Mouse (Mus musculus): ENCODE measurements around the gene Tmem262. TPM values are rescaled to one million over a fixed set of nuclear protein-coding genes. Genes with fewer than 3 reads are reported as not detected.

Tmem262 gene
- polyA plus RNA-seq (2015; fragmentation: Nextera tagmentation; extraction: Ambion mirVana), result not detected in 2 replicates

DNA sequence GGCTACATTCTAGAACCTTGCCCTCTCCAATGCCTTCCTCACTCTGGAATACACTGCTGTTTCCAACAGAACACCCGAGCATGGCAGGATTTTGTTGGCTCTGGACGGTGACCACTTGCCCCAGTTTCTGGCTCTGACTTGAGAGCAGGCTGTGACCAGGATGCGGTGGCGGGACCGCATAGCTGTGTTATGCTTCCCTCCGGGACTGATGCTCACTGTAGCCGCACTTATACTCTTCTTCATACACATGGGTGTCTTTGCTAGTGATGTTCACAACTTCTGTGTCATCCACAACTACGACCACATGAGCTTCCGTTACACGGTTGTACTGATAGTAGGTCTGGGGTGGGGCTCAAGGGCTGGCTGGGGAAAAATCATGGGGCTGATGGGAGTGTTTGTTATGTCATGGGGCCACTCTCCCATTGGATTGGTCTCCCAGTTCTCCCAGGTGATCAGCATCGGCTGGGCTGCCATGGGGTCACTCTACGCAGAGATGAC lies at the start of gene Tmem262:
Gene Tmem262 (plus strand): TSS at position 51 of the 498 bp plus-strand sequence.

DNA sequence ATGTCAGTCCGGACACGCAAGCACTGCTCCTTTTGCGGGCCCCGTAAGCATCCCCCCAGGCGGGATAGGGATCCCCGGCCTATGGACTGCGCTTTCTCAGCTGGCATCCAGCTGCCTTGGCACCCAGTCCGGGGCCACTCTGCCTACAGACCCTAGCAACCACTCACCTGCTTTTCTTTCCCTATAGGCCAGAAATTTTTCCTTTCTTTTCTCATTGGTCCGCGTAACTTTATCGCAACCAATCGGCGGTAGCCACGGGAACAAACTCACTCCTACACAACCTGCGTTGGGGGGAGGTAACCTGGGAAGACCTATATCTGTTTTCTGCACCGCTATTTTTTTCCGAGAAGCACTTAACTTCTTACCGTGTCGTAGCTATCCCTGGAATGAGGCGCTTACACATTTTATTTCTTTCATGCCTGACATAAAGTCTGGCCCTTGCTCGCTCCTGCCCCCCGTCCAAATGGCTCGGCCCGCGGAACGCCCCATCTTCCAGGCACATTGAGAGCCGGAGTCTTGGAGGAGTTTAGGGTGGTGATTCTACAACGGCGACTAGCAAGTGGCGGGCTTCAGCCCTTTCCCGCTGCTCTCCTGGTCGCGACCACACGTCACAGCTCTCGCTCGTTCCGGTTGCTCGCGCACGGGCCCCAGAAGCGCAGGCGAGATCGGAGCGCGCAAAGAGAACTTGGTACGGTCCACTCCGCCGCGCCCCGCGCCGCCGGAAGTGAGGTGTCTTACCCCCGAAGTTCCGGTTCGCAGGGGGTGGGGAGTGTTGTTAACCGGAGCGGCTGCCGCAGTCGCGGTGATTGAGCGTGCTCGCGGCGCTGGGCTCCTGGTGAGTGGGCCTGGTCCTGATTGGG lies 33.3 kb upstream of the Tmem262 start, which contains the start of gene Syvn1:
Gene Syvn1 (plus strand): TSS at position 283 of the 860 bp plus-strand sequence.

DNA sequence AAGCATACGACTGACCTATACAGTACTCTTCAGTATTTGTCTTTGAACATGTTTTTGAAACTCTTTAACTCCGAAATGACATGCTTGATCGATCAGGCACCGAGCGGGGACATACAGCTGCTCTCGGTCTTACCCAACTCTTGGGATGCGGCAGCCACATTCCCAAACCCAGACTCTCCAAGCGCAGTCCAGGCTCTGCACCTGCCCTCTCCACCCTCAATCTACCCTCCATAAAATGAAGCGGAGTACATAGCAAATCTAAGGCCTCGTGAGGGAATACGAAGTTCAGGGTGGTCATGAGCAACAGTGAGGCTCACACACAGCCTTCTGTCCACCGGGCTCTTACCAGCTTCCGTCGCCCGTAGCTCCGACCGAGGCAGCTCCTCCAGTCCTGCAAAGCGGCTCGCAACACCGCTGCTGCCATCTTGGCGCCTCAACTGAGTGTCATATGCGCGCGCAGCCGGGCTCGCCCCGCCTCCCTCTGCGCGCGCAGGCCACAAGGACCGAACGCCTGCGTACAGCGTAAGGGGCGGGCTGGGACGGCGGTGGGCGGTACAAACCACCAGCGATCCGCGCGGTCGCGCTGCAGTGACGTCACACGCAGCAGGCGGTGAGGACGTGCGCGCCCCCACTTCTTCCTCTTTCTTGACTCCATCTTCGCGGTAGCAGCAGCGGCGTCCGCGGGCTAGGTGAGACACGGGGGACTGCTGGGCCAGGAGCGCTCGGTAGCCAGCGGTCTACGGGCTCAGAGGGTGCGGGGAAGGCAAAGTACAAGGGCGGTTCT lies 22.3 kb upstream of the Tmem262 start, which contains the start of the genes Mrpl49 and Fau:
Gene Mrpl49 (minus strand): TSS at position 473 of the 784 bp plus-strand sequence.
Gene Fau (plus strand): TSS at position 532 of the 784 bp plus-strand sequence.

DNA sequence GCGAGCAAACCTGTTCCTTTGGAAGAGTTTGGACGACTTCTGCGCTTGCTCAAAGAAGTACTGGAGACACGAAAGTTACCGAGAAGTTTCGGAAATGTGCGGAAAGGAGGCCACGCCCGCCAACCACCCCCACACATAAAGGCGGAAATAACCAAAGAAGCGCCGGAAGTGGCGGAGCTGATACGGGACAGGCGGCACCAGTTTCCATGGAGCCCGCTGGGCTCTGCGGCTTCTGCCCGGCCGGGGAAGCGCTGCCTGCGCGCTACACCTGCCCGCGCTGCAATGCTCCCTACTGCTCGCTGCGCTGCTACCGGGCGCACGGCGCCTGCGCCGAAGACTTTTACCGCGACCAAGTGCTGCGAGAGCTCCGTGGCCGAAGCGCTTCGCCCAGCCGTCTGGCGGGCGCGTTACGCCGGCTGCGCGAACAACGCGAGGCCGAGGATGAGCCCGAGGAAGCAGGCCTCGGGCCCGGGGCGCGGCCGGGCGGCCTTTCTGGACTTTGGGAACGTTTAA lies 18.8 kb upstream of the Tmem262 start, which contains the start of gene Znhit2:
Gene Znhit2 (plus strand): TSS at position 172 of the 513 bp plus-strand sequence.

DNA sequence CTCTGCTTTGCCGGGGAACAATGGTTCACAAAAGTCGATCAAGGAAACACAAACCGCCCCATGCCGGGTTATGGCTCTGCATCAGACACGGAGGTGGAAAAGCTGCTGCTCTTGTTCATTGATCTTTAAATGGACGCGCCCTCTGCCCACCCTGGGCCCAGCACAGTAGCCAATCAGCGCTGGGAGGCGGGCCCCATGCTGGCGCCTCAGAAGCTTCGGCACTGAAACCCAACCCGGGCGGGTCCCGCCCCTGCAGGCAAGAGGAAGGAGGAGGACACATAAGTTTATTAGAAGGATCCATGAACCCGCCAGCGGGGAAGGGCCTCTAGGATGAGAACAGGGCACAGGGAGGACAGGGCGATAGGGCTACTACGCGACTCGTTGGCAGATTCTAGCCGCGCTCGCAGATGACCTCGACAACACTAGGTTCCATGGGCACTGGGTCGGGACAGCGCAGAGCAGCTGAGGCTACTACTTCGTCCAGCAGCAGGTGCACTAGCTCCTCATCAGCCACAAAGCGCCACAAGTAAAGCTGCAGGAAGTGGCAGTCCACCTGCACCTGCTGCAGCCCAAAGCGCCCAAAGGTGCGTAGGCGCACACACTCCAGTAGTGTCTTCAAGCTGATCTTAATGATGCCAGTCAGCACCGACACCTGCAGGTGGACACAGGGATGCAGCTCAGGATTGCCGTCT lies 12.0 kb upstream of the Tmem262 start, which contains the start of gene Tm7sf2:
Gene Tm7sf2 (minus strand): TSS at position 650 of the 692 bp plus-strand sequence.

DNA sequence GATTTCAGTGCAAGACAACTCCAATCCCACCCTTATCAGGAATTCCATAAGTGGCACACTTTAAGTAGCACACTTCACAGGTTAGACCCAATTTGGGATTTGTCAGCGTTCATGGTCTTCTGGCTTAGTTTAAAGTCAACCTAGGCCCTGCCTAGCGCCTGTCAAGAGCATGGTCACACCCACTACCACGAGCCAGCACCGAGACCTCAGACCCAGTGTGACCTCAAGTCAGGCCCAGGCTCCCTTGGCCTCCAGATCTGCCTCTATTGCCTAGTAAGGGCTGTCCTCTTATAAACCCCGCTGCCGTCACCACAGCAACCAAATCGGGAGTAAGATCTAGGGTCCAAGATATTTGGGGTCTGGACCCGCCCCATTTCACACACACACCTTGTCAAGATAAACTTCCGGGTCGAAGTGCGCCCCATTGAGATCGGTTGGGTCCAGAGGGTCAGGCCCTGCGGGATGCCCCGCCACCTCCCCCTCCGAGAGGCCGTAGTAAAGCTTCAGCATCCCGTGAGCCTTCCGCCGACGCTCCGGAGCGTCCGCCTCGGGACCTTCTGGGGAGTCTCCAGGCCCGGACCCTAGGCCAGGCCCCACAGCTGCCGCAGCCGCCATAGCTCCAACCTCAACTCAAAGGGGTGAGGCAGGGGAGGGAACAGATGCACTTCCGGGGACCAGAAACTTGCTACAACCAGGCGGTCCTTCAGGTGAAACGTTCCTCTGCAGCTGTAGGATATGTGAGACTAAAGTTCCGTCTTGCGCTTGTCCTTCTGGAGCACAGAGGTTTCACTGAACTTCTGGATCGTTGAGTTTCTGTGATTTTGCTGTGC lies 3.1 kb upstream of the Tmem262 start, which contains the start of gene Vps51:
Gene Vps51 (minus strand): TSS at position 668 of the 830 bp plus-strand sequence.

DNA sequence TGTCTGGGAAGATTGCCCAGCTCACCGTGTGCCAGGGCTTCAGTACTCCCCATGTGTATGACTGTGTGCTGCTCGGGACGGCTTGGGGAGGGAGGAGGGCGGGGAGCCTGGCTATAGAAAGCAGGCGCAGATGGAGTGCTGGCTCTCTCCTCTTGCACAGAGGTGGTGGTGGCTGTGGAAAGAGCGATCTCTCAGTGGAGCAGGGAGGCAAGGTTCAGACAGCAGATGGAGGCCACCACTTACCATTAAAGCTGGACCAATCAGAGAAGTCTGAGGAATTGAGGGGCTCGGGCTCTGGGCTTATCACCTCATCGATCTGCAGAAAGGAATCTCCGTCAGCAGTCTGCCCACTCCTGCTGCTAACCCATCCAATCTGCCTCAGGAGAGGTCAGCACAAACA lies 2.3 kb downstream of the Tmem262 start, which contains the start of gene Gm28374:
Gene Gm28374 (minus strand): TSS at position 101 of the 400 bp plus-strand sequence.

DNA sequence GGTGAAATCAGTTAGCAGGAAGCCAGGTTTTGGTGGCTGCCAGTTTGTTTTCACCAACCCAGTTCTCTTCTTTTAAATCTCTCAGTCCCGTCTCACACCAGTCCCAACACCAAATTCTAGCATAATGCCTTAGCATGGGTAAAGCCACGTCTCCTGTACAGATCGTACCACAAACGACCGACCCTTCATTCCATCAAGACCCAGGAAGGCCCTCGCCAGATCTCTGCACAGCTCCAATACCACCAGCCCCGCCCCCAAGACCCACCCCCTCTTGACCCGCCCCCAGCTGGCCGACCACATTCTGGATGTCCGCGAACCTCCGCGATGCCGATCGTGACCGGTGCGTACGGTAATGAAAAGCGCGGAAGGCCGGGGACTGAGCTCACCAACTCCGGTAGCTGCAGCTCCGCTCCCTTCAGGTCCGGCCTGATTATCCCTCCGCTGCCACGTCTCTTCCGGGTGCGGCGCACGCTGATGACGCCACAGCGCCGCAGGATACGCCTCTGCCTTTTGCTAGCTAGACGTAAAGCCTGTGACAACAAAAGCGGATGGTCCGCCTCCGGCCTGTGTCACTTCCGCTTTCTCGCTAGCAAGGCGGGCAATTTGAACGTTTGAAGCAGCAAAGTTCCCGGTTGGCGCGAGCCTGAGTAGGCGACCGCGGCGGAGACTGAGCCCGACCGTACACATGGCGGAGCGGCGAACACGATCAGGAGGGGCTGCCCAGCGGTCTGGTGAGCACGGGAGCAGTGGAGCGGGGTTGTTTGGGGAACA lies 4.8 kb downstream of the Tmem262 start, which contains the start of the genes Zfpl1 and Cdca5:
Gene Zfpl1 (minus strand): TSS at position 479 of the 771 bp plus-strand sequence.
Gene Cdca5 (plus strand): TSS at position 506 of the 771 bp plus-strand sequence.

DNA sequence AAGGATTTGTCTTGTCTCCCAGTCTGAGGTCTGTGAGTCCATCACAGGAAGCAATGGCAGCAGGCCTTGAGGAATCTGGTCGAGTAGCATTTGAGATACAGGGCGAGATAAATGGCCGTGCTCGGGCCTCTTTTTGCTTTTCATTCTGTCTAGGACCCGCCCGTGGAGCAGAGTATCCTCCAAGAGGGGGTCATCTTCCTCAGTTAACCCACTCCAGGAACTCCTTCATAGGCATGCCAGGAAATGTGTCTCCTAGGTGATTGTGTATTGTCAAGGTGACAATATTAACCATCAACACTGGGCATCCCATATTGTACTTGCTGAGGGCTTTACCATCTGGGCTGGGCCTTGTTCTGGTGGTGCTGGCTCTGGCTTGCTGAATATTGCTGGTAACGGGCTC lies 14.3 kb downstream of the Tmem262 start, which contains the start of gene AC131692.1:
Gene AC131692.1 (plus strand): TSS at position 301 of the 400 bp plus-strand sequence.

DNA sequence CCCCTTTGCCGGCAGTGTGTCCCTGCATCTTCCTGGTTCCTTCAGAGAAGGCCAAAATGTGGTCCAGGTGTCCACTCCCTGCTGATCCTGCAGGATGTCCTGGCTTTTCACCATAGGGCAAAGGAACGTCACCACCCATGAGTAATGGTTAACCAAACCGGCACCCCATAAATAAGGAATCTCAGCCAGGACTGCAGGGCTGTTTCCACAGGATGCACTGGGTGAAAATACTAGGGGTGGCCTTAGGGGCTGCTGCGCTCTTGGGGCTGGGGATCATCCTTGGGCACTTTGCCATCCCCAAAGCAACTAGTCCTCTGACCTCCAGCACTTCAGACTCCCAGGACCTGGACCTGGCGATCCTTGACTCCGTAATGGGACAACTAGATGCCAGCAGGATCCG lies 25.8 kb downstream of the Tmem262 start, which contains the start of gene Naaladl1:
Gene Naaladl1 (plus strand): TSS at position 197 of the 400 bp plus-strand sequence.

DNA sequence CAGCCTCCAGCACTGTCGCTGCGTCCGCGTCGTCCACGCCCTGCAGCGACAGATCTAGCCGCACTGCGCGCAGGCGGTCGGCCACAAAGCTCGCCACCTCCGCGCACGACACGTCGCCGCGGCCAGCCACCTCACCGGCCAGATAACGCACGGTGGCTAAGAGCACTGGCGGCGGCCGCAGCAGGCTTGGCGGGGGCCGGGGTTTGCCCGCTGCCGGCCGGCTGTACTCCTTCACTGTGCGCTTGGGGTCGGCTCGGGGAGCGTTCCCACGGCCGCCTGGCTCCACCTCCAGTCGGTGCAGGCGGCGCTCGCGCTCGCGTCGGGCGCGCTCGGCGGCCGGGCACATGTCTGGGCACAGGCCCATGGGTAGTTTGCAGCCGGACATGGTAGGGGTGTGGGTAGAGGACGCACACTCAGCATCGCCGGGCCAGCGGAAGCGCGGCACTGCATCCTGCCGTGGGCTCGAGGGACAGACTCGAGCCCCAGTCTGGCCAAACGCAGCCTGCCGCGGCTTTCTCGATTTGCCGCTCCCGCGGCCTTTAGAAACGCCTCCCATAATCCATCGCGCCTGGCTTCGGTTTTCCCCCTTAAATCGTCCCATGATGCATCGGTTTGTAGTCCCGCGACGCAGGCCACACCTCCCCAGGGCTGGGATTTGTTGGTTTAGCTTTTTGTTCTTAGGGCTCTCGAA lies 38.3 kb downstream of the Tmem262 start, which contains the start of gene Sac3d1:
Gene Sac3d1 (minus strand): TSS at position 665 of the 691 bp plus-strand sequence.

DNA sequence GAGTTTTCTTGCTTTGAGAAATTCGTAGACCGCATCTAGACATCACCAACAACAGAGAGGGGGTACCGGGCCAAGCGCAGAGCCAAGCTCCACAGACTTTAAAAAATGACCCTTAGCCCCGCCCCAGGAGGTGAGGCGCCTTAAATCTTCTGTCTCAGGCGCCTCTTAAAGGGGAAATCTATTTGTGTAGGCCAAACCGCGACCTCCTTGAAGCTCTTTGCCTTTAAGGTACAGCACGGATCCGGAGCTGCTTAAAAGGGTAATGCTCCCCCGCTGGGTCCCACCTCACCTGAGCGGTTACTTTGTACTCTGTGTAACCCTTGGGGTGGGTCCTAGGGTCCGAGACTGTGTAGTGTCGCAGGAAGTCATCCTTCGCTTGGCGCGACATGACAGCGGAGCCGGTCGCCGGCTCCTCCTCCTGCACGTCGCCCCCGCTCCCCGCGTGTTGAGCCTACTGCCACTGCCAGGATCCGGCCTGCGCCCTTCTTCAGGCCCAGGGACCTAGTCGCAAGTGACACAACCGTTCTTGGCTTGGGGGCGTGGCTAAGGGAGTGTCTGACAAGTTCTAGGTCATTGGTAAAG lies 48.0 kb downstream of the Tmem262 start, which contains the start of gene Snx15:
Gene Snx15 (minus strand): TSS at position 545 of the 582 bp plus-strand sequence.

Small RNA genes within 50 kb of the gene (microRNA-seq; reads per million reads assigned to microRNA genes)
- 2.3 reads per million for gene Mir6988

Other genes with a start within 250 kb of the Tmem262 start
- 12.2 and 12.5 TPM in 2 replicates for gene Frmd8, start 204.8 kb upstream of the Tmem262 start, polyA plus RNA-seq (2015; fragmentation: Nextera tagmentation; extraction: Ambion mirVana)
- 2.9 TPM in 2 replicates for gene Slc25a45, start 202.2 kb upstream of the Tmem262 start, polyA plus RNA-seq (2015; fragmentation: Nextera tagmentation; extraction: Ambion mirVana)
- 6.3 and 8.0 TPM in 2 replicates for gene Tigd3, start 185.9 kb upstream of the Tmem262 start, polyA plus RNA-seq (2015; fragmentation: Nextera tagmentation; extraction: Ambion mirVana)
- 49.1 and 55.8 TPM in 2 replicates for gene Dpf2, start 167.0 kb upstream of the Tmem262 start, polyA plus RNA-seq (2015; fragmentation: Nextera tagmentation; extraction: Ambion mirVana)
- 18.7 and 21.8 TPM in 2 replicates for gene Cdc42ep2, start 155.2 kb upstream of the Tmem262 start, polyA plus RNA-seq (2015; fragmentation: Nextera tagmentation; extraction: Ambion mirVana)
- 15.5 and 17.6 TPM in 2 replicates for gene Pola2, start 115.8 kb upstream of the Tmem262 start, polyA plus RNA-seq (2015; fragmentation: Nextera tagmentation; extraction: Ambion mirVana)
- gene Slc22a20, start 93.9 kb upstream of the Tmem262 start, polyA plus RNA-seq (2015; fragmentation: Nextera tagmentation; extraction: Ambion mirVana), result not detected in 2 replicates
- 5.2 and 5.8 TPM in 2 replicates for gene Capn1, start 64.1 kb upstream of the Tmem262 start, polyA plus RNA-seq (2015; fragmentation: Nextera tagmentation; extraction: Ambion mirVana)
- 28.0 and 31.6 TPM in 2 replicates for gene Syvn1, start 33.5 kb upstream of the Tmem262 start, polyA plus RNA-seq (2015; fragmentation: Nextera tagmentation; extraction: Ambion mirVana)
- 51.3 and 60.2 TPM in 2 replicates for gene Mrpl49, start 22.2 kb upstream of the Tmem262 start, polyA plus RNA-seq (2015; fragmentation: Nextera tagmentation; extraction: Ambion mirVana)
- 603 and 680 TPM in 2 replicates for gene Fau, start 22.2 kb upstream of the Tmem262 start, polyA plus RNA-seq (2015; fragmentation: Nextera tagmentation; extraction: Ambion mirVana)
- 44.4 and 45.4 TPM in 2 replicates for gene Znhit2, start 18.8 kb upstream of the Tmem262 start, polyA plus RNA-seq (2015; fragmentation: Nextera tagmentation; extraction: Ambion mirVana)
- 53.5 and 57.5 TPM in 2 replicates for gene Tm7sf2, start 11.7 kb upstream of the Tmem262 start, polyA plus RNA-seq (2015; fragmentation: Nextera tagmentation; extraction: Ambion mirVana)
- gene Vps51, start 2.8 kb upstream of the Tmem262 start, polyA plus RNA-seq (2015; fragmentation: Nextera tagmentation; extraction: Ambion mirVana), result 76.7 and 77.3 TPM in 2 replicates
- 0.75 TPM in 1 of 2 replicates, not detected in the other for gene Gm28374, start 2.2 kb downstream of the Tmem262 start, polyA plus RNA-seq (2015; fragmentation: Nextera tagmentation; extraction: Ambion mirVana)
- 75.3 and 75.4 TPM in 2 replicates for gene Zfpl1, start 4.9 kb downstream of the Tmem262 start, polyA plus RNA-seq (2015; fragmentation: Nextera tagmentation; extraction: Ambion mirVana)
- 2.8 and 3.1 TPM in 2 replicates for gene Cdca5, start 5.0 kb downstream of the Tmem262 start, polyA plus RNA-seq (2015; fragmentation: Nextera tagmentation; extraction: Ambion mirVana)
- not detected in 2 replicates for gene AC131692.1, start 14.4 kb downstream of the Tmem262 start, polyA plus RNA-seq (2015; fragmentation: Nextera tagmentation; extraction: Ambion mirVana)
- gene Naaladl1, start 25.7 kb downstream of the Tmem262 start, polyA plus RNA-seq (2015; fragmentation: Nextera tagmentation; extraction: Ambion mirVana), result 0.27 TPM in 2 replicates
- gene Sac3d1, start 38.6 kb downstream of the Tmem262 start, polyA plus RNA-seq (2015; fragmentation: Nextera tagmentation; extraction: Ambion mirVana), result 53.9 and 58.0 TPM in 2 replicates
- gene Snx15, start 48.3 kb downstream of the Tmem262 start, polyA plus RNA-seq (2015; fragmentation: Nextera tagmentation; extraction: Ambion mirVana), result 51.8 and 61.0 TPM in 2 replicates
- 0.18 TPM in 1 of 2 replicates, not detected in the other for gene Batf2, start 61.0 kb downstream of the Tmem262 start, polyA plus RNA-seq (2015; fragmentation: Nextera tagmentation; extraction: Ambion mirVana)
- gene Arl2, start 61.5 kb downstream of the Tmem262 start, polyA plus RNA-seq (2015; fragmentation: Nextera tagmentation; extraction: Ambion mirVana), result 163 TPM in 2 replicates
- gene Majin, start 104.4 kb downstream of the Tmem262 start, polyA plus RNA-seq (2015; fragmentation: Nextera tagmentation; extraction: Ambion mirVana), result not detected in 2 replicates
- gene Gpha2, start 146.3 kb downstream of the Tmem262 start, polyA plus RNA-seq (2015; fragmentation: Nextera tagmentation; extraction: Ambion mirVana), result 0.67 and 0.69 TPM in 2 replicates
- 150 and 175 TPM in 2 replicates for gene Ppp2r5b, start 155.8 kb downstream of the Tmem262 start, polyA plus RNA-seq (2015; fragmentation: Nextera tagmentation; extraction: Ambion mirVana)
- gene Atg2a, start 161.6 kb downstream of the Tmem262 start, polyA plus RNA-seq (2015; fragmentation: Nextera tagmentation; extraction: Ambion mirVana), result 8.0 and 12.7 TPM in 2 replicates
- 66.0 and 70.7 TPM in 2 replicates for gene Ehd1, start 196.7 kb downstream of the Tmem262 start, polyA plus RNA-seq (2015; fragmentation: Nextera tagmentation; extraction: Ambion mirVana)
- gene Cdc42bpg, start 226.4 kb downstream of the Tmem262 start, polyA plus RNA-seq (2015; fragmentation: Nextera tagmentation; extraction: Ambion mirVana), result 0.28 and 0.34 TPM in 2 replicates